Mouse (Mus musculus): ENCODE measurements around the gene Riox1.

Gene Riox1

DNA sequence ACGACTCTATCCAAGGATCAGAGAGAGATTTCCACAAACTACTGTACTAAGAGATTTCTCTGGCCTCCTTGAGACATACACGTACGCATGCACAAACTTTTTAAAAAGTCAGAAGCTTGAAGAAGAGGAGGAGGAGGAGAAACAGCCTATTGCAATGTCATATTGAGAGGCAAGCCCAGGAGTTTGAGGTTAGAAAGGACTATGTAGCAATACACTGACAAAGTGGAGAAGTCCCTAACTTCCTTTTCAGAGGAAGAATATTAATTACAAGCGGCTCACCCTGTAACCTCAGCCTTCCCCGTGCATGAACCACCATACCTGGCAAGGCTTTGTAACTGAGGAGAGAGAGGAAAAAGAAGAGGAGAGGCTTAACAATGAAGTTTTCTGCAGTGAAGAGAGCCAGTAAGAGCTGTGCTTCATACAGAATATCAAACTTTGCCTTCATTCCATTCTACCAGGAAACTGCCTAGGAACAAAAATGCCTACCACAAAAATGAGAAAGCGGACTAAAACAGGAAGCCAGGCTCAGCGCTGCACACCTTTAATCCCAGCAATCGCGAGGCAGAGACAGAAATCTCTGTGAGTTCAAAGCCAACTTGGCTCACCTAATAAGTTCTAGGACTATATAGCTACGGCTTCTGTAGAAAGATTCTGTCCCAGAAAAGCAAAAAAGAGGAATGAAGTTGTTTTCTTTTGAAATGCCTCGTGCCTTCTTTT is 474 bp upstream of the Riox1 start:
- DNase-seq: no peak

- DNase-seq: peak; percentile 29 to 67
Observed at GRCm38 (mm10) chr12:83950840-83951701, 663 bp downstream of the Riox1 start.

DNA sequence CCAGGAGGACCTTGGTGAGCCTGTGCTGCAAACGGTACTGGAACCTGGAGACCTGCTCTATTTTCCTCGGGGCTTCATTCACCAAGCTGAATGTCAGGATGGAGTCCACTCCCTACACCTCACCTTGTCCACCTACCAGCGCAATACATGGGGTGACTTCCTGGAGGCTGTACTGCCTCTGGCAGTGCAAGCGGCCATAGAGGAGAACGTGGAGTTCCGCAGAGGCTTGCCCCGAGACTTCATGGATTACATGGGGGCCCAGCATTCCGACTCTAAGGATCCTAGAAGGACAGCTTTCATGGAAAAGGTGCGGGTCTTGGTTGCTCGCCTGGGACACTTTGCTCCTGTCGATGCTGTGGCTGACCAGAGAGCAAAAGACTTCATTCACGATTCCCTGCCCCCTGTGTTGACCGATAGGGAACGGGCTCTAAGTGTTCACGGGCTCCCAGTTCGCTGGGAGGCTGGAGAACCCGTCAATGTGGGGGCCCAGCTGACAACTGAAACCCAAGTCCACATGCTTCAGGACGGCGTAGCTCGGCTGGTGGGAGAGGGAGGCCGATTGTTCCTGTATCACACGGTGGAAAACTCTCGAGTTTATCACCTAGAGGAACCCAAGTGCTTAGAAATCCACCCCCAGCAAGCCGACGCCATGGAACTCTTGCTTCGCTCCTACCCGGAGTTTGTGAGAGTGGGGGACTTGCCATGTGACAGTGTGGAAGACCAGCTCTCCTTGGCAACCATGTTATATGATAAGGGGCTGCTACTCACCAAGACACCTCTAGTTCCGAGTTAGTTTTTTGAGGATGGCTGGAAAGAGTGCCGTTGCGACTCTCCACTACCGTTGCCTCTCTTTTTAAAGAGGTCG is 1.5 kb downstream of the Riox1 start:
- DNase-seq: no peak

DNA sequence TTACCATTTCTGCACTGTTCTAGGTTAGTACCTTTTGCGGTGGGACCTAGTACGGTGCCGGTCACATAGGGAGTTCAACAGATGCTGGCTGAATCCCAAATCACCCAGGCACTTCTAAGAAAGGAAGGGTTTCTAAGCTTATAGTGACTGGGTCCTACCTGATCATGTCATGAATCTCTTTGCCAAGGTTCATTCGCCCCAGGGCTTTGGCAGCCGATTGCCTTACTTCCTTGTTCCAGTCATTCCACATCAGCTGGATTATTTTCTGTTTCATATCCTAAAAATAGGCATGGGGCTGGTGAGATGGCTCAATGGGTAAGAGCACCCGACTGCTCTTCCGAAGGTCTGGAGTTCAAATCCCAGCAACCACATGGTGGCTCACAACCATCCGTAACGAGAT is 7.9 kb downstream of the Riox1 start:
- peak in 1 of 2 experiments; percentile 43 for DNase-seq

DNA sequence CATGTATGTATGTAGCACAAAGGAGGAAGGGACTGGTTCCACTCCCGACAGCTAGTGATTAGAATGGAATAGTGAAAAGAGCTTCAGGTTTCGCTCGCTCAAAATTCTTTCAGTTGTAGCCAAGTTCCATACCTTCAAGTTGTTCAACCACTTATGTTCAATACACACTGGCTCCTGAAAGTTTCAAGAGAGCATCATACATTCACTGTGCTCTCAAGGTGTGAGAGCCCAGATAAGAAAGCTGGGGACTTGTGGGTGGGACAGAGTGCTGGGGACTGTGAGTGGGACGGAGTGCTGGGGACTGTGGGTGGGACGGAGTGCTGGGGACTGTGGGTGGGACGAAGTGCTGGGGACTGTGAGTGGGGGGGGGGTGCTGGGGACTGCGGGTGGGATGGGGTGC is 14.8 kb downstream of the Riox1 start:
- DNase-seq: no peak

GRCm38 (mm10) chr12:83972117-83972516 is 21.7 kb downstream of the Riox1 start:
- peak; percentile 73 to 82 for DNase-seq

DNA sequence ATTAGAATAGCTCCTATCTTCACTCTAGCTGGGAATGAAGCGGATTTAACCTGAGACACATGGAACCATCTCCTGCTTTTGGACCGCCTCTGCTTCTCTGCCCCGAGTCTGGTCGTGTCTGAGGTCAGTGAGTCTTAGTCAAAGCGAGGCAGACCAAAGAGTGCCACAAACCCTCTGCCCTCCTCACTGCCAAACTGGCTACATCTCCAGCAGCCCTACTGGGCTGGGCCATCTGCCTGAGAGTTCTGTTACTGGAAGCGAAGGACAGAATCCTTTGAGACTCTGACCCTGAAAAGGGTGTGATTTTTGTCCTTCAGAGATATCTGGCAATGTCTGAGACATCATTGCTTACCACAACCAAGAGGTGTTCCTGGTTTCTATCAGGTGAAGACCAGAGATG is 28.5 kb downstream of the Riox1 start:
- DNase-seq: no peak

GRCm38 (mm10) chr12:83981615-83982014 is 31.2 kb downstream of the Riox1 start:
- peak in 1 of 2 experiments; percentile 73 for DNase-seq

DNA sequence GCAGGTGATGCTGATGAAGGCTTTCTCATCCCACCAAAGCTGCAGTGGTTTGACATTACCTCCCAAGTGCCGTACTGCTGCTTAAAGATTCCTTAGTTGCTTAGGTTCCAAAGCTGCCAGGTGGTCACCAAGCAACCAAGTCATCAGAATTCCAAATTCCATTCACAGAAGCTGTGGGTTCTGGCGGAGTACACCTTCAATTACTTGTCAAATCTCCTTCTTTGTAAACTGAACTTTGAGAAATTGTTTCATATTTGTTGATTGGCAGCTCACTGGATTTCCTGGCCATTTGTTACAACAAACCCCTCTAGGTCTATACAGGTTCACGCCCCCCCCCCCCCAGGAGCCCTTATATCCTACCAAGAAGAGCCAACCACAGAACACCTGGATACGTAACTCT is 34.3 kb downstream of the Riox1 start, which contains the start of gene Heatr4:
TSS of gene Heatr4 (minus strand) at position 101 of the 400 bp plus-strand sequence.
- DNase-seq: no peak

DNA sequence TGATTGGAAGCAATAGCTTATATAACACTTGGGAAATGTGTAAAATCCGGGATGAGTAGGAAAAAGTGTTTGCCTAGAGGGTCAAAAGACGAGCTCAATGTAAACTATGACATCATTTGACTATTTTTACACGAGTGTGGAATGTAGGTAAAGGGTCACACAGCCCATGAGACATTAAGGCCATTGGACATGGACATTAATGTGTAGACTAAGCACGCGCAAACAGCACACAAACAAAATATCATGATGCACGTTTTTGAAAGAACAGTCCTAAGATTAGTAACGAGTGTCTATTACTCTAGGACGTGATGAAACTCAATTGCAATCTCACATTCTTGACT is 36.8 kb downstream of the Riox1 start:
- DNase-seq: peak in 1 of 2 experiments; percentile 14

DNA sequence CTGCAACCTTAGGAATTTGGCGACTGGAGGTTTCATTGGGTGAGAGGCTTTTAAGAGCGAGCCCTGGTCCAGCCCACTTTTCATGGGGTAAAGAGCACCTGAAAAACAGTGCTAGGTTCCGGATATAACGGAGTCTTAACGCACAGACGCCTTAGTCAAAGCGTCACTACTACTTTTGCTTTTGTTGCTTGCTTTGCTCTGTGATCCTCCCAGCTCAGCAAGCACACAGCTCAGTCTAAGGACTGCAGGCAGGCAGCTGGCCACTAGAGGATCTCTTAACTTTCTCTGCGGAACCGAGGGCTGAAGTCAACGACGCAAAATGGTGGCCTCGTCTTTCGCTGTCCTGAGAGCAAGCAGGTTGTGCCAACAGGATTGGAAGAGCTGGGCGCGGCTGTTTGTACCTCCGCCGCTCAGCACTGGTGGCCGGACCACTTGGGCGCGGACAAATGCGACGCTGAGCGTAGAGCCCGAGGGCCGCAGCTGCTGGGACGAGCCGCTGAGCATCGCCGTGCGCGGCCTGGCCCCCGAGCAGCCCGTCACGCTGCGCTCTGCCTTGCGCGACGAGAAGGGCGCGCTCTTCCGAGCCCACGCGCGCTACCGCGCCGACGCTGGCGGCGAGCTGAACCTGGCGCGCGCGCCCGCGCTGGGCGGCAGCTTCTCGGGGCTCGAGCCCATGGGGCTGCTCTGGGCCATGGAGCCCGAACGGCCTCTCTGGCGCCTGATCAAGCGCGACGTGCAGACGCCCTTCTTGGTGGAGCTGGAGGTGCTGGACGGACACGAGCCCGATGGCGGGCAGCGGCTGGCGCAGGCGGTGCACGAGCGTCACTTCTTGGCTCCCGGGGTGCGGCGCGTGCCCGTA is 37.4 kb downstream of the Riox1 start, which contains the start of gene Acot2:
TSS of gene Acot2 (plus strand) at position 279 of the 859 bp plus-strand sequence.
- peak; percentile 82 to 84 for DNase-seq

DNA sequence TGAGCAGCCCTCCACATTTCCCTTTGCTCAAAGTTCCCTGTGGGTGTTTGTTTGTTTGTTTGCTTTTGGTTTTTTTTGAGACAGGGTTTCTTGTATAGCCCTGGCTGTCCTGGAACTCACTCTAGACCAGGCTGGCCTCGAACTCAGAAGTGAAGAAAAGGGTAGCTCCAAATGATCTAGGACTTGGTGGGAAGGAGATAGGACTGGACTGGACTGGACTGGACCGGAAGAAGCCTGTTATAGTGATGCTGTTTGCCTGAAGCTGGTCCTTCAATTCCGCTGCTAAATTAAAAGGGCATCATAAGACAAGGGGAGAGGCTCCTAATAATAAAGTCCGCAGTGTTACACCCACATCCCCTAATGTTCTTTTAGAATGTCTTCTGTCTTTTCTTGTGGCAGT is 38.1 kb downstream of the Riox1 start:
- no peak for DNase-seq

DNA sequence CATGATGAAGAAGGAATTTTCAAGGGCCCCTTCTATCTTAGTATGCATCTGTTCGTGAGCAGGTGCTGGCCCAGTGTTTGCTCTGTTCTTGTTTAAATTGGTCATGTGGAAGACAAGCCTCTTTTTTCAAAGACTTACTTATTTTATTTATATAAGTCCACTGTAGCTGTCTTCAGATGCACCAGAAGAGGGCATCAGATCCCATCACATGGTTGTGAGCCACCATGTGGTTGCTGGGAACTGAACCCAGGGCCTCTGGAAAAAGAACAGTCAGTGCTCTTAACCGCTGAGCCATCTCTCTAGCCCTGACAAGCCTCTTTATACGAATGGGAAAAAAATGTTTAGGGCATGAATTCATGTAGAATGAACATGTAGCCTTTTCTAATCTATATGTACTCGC is 39.0 kb downstream of the Riox1 start:
- no peak for DNase-seq

GRCm38 (mm10) chr12:83997221-83997620 is 46.8 kb downstream of the Riox1 start:
- no peak for DNase-seq

- no peak for DNase-seq
Observed at GRCm38 (mm10) chr12:83998341-83999107, 48.1 kb downstream of the Riox1 start.

DNA sequence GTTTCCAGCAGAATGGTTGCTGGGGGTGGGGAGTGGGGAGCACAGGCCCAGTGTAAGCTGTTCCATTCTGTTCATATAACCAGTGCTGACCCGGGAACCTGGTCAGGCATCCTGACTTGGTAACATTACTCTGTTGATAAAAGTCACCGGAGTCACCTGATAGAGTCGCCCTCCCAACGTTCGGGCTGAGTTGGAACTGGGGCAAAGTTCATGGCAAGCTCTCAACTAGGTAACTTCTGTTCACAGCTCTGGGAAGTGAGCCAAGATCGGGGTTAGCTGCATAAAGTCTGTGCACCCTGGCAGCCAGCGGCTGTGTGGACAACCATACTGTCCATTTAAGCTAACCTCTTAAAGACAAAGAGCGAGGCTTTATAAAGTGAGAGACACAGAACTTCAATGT is 48.8 kb downstream of the Riox1 start:
- peak; percentile 95 to 96 for DNase-seq

- no peak for DNase-seq
Observed at GRCm38 (mm10) chr12:84000418-84000817, 50.0 kb downstream of the Riox1 start.
